Mouse (Mus musculus) ES-E14 (cell line): ENCODE measurements around the gene Pram1. TPM values are rescaled to one million over a fixed set of nuclear protein-coding genes. Genes with fewer than 3 reads are reported as not detected.
A peak's percentile ranks its signal among the peaks of the same experiment; 100 is the strongest.

Source experiments
- DNase-seq: peaks from one replicate; pipeline ENCODE4 v3.0.0-alpha.2; 2013; ENCODE audit warnings: low read depth, low spot score
- H3K27ac ChIP-seq: 2 replicates; pipeline ENCODE4 v1.5.1; 2012; ENCODE audit warnings: low read depth, mild to moderate bottlenecking, low read length, moderate library complexity, mixed read lengths; ENCODE audit not compliant: poor library complexity, insufficient read depth, severe bottlenecking
- H3K36me3 ChIP-seq: 2 replicates; pipeline ENCODE4 v1.6.1; 2012; ENCODE audit warnings: mild to moderate bottlenecking, low read length, moderate library complexity, mixed read lengths; ENCODE audit not compliant: control insufficient read depth, poor library complexity, insufficient read depth, severe bottlenecking
- H3K4me1 ChIP-seq, 2 experiments: fragments of 150-350 bp in 1 of 2; sonication (generic) in 1 of 2; 2 replicates each; pipeline ENCODE4 v1.6.1; 2012; ENCODE audit warnings: low read length in 2 of 2, mild to moderate bottlenecking in 1 of 2, mixed read lengths in 1 of 2; ENCODE audit not compliant: control insufficient read depth in 2 of 2, insufficient read depth in 2 of 2, poor library complexity in 1 of 2
- H3K4me3 ChIP-seq, 2 experiments: fragments of 150-350 bp in 1 of 2; sonication (generic) in 1 of 2; 2 replicates each; pipeline ENCODE4 v1.5.1; 2012; ENCODE audit warnings: low read length in 2 of 2, low read depth in 1 of 2, mild to moderate bottlenecking in 1 of 2, mixed read lengths in 1 of 2; ENCODE audit not compliant: insufficient read depth in 1 of 2, poor library complexity in 1 of 2, severe bottlenecking in 1 of 2
- H3K9ac ChIP-seq: 2 replicates; pipeline ENCODE4 v1.6.1; 2012; ENCODE audit warnings: low read depth, mild to moderate bottlenecking, low read length, mixed read lengths; ENCODE audit not compliant: poor library complexity, insufficient read depth, severe bottlenecking
- H3K9me3 ChIP-seq: fragments of 150-350 bp; sonication (generic); 2 replicates; pipeline ENCODE4 v1.6.1; 2012; ENCODE audit warnings: low read depth, mild to moderate bottlenecking, low read length; ENCODE audit not compliant: control insufficient read depth, insufficient read depth
- CHD2 ChIP-seq: IDR thresholded peaks from 2 replicates; pipeline ENCODE4 v1.6.1; 2014; ENCODE audit warnings: mild to moderate bottlenecking, low read depth, low read length, inconsistent platforms
- HCFC1 ChIP-seq: IDR thresholded peaks from 2 replicates; pipeline ENCODE4 v1.6.1; 2012; ENCODE audit warnings: low read length, inconsistent platforms, borderline replicate concordance; ENCODE audit not compliant: insufficient read depth
- MAFK ChIP-seq: IDR thresholded peaks from 2 replicates; pipeline ENCODE4 v1.6.1; 2014; ENCODE audit warnings: mild to moderate bottlenecking, low read depth, low read length, inconsistent platforms; ENCODE audit not compliant: insufficient read depth
- ZC3H11A ChIP-seq: IDR thresholded peaks from 2 replicates; pipeline ENCODE4 v1.6.1; 2012; ENCODE audit warnings: low read depth, mild to moderate bottlenecking, inconsistent platforms, low read length, borderline replicate concordance
- ZNF384 ChIP-seq: IDR thresholded peaks from 2 replicates; pipeline ENCODE4 v1.6.1; 2012; ENCODE audit warnings: low read depth, low read length, inconsistent platforms
- in situ Hi-C, 2 experiments: fragments of 600-800 bp; cut with MboI; formaldehyde crosslinking; loops; one replicate each; pipeline ENCODE4 v1.15.1; 2025; ENCODE audit warnings: low sequenced_read_pairs in 2 of 2, inconsistent platforms in 1 of 2; ENCODE audit not compliant: unreplicated experiment in 2 of 2
- total RNA-seq: library from RNA; depleted of rRNA; stranded (reverse); fragments of 300-350 nt; gene quantifications from 2 replicates; pipeline ENCODE4 v1.2.3, GENCODE M21; 2012

Gene Pram1
- total RNA-seq, 1 experiment = 0.45 TPM

GRCm38 (mm10) chr17:33645073-33645472, 7.2 kb downstream of the Pram1 start:
- H3K9me3 ChIP-seq = no peaks in the 10 kb centered on the region
- H3K4me3 ChIP-seq = no peak overlapping the region
- peaks cover 38% of the 10 kb centered on the region for H3K36me3 ChIP-seq
- in situ Hi-C loops = no loop called here
- H3K4me1 ChIP-seq = peaks cover under 1 to 2% of the 10 kb centered on the region in 2 experiments; a peak in 3 of 4 replicates
- no peak overlapping the region for H3K27ac ChIP-seq
- no peak for TF ChIP-seq HCFC1
- no peak for TF ChIP-seq CHD2
- TF ChIP-seq MAFK = no peak
- TF ChIP-seq ZC3H11A = no peak
- TF ChIP-seq ZNF384 = no peak
- no peak for DNase-seq
- no peak overlapping the region for H3K9ac ChIP-seq

GRCm38 (mm10) chr17:33649781-33650475, 12.1 kb downstream of the Pram1 start:
- in situ Hi-C loops = no loop called here

GRCm38 (mm10) chr17:33666813-33667212, 29.0 kb downstream of the Pram1 start:
- in situ Hi-C loops = no loop called here
- Histone ChIP-seq H3K9ac (no peak overlapping the region), H3K4me3 (no peak overlapping the region), H3K36me3 (peaks cover 9% of the 10 kb centered on the region), H3K9me3 (no peaks in the 10 kb centered on the region), H3K4me1 (no peaks in the 10 kb centered on the region), H3K27ac (no peak overlapping the region)
- no peak for DNase-seq
- TF ChIP-seq ZC3H11A = no peak
- TF ChIP-seq HCFC1 = no peak
- TF ChIP-seq ZNF384 = no peak
- TF ChIP-seq MAFK = no peak
- TF ChIP-seq CHD2 = no peak

More at GRCm38 (mm10) chr17:33649781-33650475, 12.1 kb downstream of the Pram1 start:
- Histone ChIP-seq H3K4me3 (peak overlapping the region; percentile 40 to 42; a peak in 3 of 4 replicates), H3K9me3 (no peaks in the 10 kb centered on the region), H3K4me1 (no peaks in the 10 kb centered on the region; a peak in 1 of 4 replicates), H3K36me3 (peaks cover 45% of the 10 kb centered on the region), H3K27ac (no peak overlapping the region; the same call in 1 of the 2 replicates), H3K9ac (peak overlapping the region; percentile 22)
- no peak for DNase-seq
- TF ChIP-seq ZC3H11A (no peak), CHD2 (no peak), ZNF384 (no peak), MAFK (no peak), HCFC1 (no peak)

- no peak for TF ChIP-seq HCFC1
- TF ChIP-seq MAFK = no peak
- TF ChIP-seq CHD2 = no peak
- TF ChIP-seq ZNF384 = no peak
- TF ChIP-seq ZC3H11A = no peak
- Histone ChIP-seq H3K4me1 (no peaks in the 10 kb centered on the region), H3K4me3 (no peak overlapping the region), H3K9ac (no peak overlapping the region), H3K36me3 (peaks cover 7% of the 10 kb centered on the region), H3K27ac (no peak overlapping the region), H3K9me3 (no peaks in the 10 kb centered on the region)
- in situ Hi-C loops = no loop called here
- DNase-seq = no peak
These were observed 31.8 kb downstream of the Pram1 start for GRCm38 (mm10) chr17:33669681-33670080.

GRCm38 (mm10) chr17:33673837-33674236, 36.0 kb downstream of the Pram1 start:
- peaks cover 8% of the 10 kb centered on the region for H3K36me3 ChIP-seq
- no peak for DNase-seq
- no peak overlapping the region for H3K9ac ChIP-seq
- H3K9me3 ChIP-seq = no peaks in the 10 kb centered on the region
- no peak overlapping the region for H3K4me3 ChIP-seq
- in situ Hi-C loops = no loop called here
- no peaks in the 10 kb centered on the region for H3K4me1 ChIP-seq
- no peak overlapping the region for H3K27ac ChIP-seq
- TF ChIP-seq HCFC1 (no peak), ZNF384 (no peak), ZC3H11A (no peak), MAFK (no peak), CHD2 (no peak)
